Mouse (Mus musculus) CD4-positive helper T cell, adult 2 months (primary cell): Measurements from ENCODE around the gene Lgsn.

Source experiments
- DNase-seq: peaks from one replicate; pipeline ENCODE4 v3.0.0-alpha.2; 2012; ENCODE audit warnings: low read depth, missing footprints, low spot score

Gene Lgsn

GRCm38 (mm10) chr1:31176101-31176500, at the start of gene Lgsn:
TSS of gene Lgsn (plus strand) at chr1:31176401.
- DNase-seq: no peak

GRCm38 (mm10) chr1:31138387-31138786, 37.8 kb upstream of the Lgsn start:
- no peak for DNase-seq

DNA sequence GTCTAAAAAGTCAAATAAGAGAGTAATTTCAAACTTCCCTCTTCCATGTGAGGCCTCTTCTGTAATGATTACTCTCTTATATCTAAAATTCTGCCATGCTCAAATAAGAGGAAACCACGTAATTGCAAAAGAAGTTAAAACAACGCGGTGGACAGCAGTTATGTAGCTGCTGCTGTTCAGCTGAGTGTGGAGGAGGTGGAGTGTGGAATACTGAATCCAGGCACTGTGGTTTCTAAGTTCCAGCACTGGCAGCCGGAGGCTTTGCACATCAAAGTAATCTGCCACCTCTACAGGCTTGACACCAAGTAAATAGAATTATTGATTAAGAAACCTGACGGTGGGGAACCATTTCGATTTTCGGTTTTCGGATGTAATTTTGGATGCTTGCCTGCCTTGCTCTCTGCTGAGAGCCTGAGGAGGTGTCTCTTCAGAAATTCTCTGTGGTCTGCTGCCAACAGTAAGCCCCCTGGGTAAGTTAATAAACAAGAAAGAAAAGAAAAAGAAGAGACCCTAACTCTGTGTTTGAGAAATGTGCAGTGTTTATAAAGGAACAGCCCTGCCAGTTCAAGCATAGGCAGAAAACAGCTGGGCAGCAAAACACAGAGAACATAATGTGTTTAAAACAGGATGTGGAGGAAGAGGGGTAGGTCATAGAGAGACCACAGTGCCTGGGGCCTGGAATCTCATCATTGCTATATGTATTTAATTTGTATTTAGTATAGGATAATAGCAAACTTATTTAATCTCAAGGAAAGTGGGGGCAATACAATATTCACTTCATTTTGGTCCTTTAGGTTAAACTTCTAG, 33.7 kb upstream of the Lgsn start:
- DNase-seq: no peak

GRCm38 (mm10) chr1:31143571-31143970, 32.6 kb upstream of the Lgsn start:
- DNase-seq: no peak

DNA sequence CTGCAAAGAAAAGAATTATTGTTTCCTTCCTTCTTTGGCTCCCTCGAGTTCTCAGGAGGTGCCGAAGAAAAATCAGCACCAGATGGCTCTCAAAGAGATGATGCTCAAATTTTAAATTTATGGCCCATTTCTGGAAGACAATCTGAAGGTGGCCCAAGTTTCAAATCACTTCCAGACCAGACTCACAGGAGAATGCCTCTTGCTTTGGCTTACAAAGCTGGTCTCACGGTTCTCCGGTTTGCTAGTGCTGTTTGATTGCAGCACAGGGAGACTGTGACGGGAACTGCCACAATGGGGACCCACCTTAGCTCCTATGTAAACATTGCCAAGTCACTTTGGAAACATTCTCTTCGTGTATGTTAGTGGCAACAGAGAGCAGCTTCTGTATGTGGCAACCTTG, 26.5 kb upstream of the Lgsn start:
- no peak for DNase-seq

GRCm38 (mm10) chr1:31150546-31150945, 25.7 kb upstream of the Lgsn start:
- DNase-seq: no peak

DNA sequence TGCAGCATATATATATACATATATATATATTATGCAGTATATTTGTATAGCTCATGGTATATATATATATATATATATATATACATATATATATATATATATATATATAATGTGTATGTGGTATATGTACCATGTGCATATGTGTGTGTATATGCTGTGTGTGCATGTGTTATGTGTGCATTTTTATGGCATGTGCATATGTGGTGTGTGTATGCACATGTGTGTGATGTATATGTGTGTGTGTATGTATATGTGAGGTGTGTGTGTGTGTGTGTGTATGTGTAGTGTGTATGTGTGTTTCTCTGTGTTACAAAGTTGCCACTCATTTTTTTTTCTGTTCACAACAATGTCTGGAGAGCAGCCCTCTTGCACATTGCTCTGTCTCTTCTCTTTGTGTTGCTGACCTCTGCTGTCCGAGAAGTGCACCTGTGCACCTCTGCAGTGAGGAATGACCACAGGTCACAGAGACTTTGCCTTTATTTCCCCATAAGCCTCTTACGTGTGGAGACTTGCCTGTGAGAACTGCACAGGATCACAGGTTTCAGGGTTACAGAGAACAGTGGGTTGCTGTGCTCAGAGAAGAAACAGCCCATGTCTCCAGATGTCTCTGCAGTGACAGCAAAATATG, 23.3 kb upstream of the Lgsn start:
- no peak for DNase-seq

- peak; percentile 39 for DNase-seq
Measured at GRCm38 (mm10) chr1:31153793-31154349, 22.3 kb upstream of the Lgsn start.

GRCm38 (mm10) chr1:31156185-31156584, 20.0 kb upstream of the Lgsn start:
- no peak for DNase-seq

GRCm38 (mm10) chr1:31156884-31157283, 19.3 kb upstream of the Lgsn start:
- no peak for DNase-seq

DNA sequence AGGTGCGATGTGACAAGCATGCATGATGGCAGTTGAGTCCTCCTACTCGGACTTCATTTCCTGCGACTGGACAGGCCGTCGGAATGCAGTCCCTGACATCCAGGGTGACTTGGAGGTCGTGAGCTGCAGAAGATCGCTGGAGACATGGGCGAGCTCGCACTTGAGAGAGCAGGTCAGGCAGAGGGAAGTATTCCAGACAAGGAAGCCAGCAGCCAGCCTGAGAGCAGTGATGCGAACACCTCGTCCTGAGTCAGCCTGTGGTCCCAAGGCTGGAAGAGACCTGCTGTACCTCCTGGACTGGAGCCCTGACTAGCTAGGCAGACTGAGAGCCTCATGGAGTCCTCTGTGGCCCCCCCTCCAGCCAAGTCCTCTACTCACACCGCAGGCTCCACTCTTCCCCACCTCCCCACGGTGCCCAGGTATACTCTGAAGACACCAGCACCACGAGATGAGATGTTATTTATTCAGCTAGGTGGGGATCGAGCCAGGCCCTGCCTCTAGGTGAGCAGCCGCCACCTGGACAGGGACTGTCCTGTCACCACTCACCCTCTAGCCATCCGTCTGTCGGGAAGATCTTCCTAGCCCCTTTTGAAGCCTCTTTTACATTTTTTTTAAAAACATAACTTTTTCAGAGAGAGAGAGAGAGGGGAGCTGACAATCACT, 11.5 kb upstream of the Lgsn start:
- DNase-seq: no peak

DNA sequence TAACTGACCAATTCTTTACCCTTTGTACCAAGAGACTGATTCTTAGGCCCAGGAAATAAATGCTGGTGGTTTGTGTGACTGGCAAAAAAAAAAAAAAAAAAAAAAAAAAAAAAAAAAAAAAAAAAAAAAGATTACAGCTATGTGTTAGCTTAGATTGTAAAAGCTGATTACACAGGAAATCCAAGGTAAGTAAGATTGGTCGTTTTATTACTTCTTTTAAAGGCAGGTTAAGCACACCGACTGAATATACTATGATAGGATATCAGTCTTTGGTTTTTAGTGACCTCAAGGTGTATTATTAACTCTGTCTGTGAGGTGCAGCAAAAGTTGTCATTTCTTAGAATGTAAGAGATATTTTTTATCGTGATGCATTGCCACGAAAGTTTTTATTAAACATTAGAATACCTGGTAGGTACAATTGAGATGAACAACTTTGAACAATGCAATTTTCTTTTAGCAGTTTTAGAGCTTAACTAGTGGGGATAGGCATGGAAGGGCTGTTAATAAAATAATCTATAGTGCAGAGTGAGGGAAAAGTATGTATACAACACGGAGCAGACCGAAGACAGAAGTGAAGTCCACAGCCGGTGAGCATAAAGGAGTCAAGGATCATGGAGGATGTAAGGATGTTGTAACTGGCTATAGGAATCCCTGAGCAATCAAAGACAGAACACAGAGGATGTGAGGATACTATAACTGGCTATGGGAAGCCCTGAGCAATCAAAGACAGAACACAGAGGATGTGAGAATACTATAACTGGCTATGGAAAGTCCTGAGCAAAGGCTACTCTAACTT, 10.7 kb upstream of the Lgsn start:
- DNase-seq: no peak

DNA sequence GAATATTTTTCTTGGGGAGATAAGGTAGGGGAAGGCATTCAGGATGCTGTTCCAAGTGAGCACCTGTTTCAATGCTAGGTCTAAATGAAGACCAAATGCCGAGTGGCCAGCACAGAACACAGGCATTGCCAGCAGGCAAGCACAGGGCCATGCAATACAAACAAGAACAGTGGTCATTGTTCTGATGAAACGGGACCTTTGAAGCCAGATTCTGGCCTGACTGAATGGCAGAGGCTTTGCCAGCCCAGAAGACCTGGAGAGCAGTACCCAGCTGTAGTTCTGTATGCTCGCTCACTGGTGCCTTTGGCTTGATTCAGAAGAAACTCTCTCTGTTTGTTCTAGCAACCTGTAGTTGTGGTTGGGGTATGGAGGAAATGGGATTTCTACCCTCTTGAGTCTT, 800 bp upstream of the Lgsn start:
- DNase-seq: no peak

- no peak for DNase-seq
Measured at GRCm38 (mm10) chr1:31178264-31178663, 2.1 kb downstream of the Lgsn start.

DNA sequence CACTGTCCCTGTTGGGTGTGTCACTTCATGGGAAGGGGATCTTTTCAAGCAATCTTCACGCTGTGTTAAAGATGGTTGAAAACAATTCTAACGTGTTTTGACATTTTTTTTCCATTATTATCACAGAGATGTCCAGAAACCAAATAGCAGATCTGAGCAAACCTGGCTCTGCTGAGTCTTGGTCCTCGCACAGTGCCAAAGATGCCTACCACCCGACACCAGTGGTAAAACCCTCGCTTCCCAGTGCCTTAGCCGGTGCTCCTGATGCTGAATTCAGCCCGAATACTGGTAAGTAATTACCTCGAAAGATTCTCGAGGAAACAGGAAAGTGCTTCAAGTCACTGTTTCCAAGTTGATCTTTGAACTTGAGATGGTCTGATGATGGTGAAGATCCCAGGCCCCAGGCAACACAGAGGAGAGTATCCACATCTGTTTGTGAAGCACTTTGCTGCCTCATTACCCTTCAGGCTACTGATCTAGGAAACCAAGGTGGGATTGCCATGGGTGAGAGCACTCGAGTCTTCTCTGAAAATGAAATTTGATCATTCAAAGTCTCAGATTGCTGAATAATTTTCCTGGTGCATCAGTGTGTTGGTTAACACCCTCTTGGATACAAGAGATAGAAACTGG, 14.2 kb downstream of the Lgsn start:
- DNase-seq: no peak

- no peak for DNase-seq
Measured at GRCm38 (mm10) chr1:31195633-31196032, 19.4 kb downstream of the Lgsn start.

GRCm38 (mm10) chr1:31196959-31197358, 20.8 kb downstream of the Lgsn start:
- no peak for DNase-seq

DNA sequence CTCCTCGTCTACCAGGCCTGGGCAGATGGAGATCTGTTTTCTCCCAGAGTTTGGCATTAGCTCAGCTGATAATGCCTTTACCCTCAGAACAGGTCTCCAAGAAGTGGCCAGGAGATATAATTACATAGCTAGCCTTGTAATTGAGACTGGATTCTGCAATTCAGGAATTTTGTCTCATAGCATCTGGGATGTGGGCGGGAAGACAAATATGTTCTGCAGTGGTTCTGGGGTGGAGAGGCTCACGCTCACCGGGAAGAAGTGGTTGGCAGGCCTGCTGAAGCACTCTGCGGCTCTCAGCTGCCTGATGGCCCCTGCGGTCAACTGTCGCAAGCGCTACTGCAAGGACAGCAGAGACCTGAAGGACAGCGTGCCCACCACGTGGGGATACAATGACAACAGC, 27.6 kb downstream of the Lgsn start:
- no peak for DNase-seq

DNA sequence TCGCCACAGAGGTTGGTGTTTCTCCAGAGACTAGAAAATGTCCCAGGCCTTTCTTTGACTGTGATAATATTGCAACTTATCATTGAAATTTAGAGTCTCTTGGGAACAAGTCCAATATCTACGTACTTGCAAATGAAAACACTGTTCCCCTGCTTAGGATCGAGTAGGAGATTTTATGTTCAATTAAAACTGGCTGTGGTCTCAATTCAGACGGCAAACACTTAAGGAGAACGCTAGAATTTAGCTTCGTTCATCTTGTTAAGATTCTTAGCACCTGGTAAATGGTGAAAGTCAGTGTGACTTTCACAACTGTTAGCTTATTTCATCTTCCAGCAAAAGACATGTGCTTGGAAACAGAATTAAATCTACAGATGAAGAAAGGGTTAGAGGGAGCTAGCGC, 29.1 kb downstream of the Lgsn start:
- no peak for DNase-seq

- no peak for DNase-seq
Measured at GRCm38 (mm10) chr1:31205770-31206169, 29.6 kb downstream of the Lgsn start.

DNA sequence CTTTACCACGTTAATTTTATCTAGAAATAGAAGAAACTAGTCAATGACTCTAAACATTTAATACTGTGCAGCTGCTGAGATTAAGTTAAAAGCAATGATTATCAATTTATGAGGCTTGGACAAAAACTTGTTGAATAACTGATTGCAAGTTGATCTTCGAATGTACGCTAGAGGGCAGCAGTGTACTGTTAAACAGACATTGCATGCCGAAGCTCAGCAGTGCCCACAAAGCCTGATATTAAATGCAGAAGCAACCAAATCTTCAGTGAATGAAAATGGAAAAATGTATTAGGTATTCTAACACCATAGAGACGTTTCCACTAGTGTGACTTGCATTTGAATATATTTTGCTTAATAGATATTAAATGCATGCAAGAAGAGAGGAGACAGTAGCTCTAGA, 33.9 kb downstream of the Lgsn start:
- peak; percentile 8 for DNase-seq
